Mouse (Mus musculus) cerebellum, postnatal 4 days (tissue): ENCODE measurements at regions not wholly inside any gene's neighbourhood (a gene's known extent, or its start where the extent isn't known, plus 50 kb on each side); places are given as distances from the start of the nearest gene placed in this dataset.
A peak's percentile ranks its signal among the peaks of the same experiment; 100 is the strongest.

ENCODE experiments used
- DNase-seq, 2 experiments: peaks; one replicate each; pipeline ENCODE4 v3.0.0; 2022; ENCODE audit warnings: low spot score in 2 of 2, mixed read lengths in 1 of 2

- DNase-seq: no peak
Observed at GRCm38 (mm10) chr6:109533526-109533925, 705.1 kb downstream of the Edem1 start.

GRCm38 (mm10) chr6:109542980-109543976 lies 714.8 kb downstream of the Edem1 start:
- DNase-seq: peak in 1 of 2 experiments; percentile 26

GRCm38 (mm10) chr6:109552316-109552715 lies 723.9 kb downstream of the Edem1 start:
- no peak for DNase-seq
